Mouse (Mus musculus) spleen, adult 2 months (tissue): ENCODE measurements around the gene Tmem273. TPM values are rescaled to one million over a fixed set of nuclear protein-coding genes. Genes with fewer than 3 reads are reported as not detected.

Experiments used
- DNase-seq, 2 experiments: peaks; one replicate each; pipeline versions ENCODE4 v3.0.0 to v3.0.0-alpha.2; 2012 to 2021; ENCODE audit warnings: low spot score in 2 of 2, low read depth in 1 of 2
- H3K27ac ChIP-seq: fragments of 200-500 bp; 2 replicates; pipeline ENCODE4 v1.5.1; 2012; ENCODE audit warnings: low read length, inconsistent platforms; ENCODE audit not compliant: insufficient read depth
- H3K27me3 ChIP-seq: fragments of 200-500 bp; 2 replicates; pipeline ENCODE4 v1.6.1; 2012; ENCODE audit warnings: mild to moderate bottlenecking, moderate library complexity, low read length, inconsistent platforms; ENCODE audit not compliant: control insufficient read depth, insufficient read depth
- H3K36me3 ChIP-seq: fragments of 200-500 bp; 2 replicates; pipeline ENCODE4 v1.6.1; 2012; ENCODE audit warnings: mild to moderate bottlenecking, low read length, inconsistent platforms; ENCODE audit not compliant: control insufficient read depth, insufficient read depth
- H3K4me1 ChIP-seq: fragments of 200-500 bp; 2 replicates; pipeline ENCODE4 v1.6.1; 2011; ENCODE audit warnings: inconsistent platforms; ENCODE audit not compliant: control insufficient read depth, insufficient read depth, insufficient read length
- H3K4me3 ChIP-seq: fragments of 200-500 bp; 2 replicates; pipeline ENCODE4 v1.5.1; 2011; ENCODE audit warnings: mild to moderate bottlenecking, inconsistent platforms; ENCODE audit not compliant: insufficient read depth, insufficient read length; ENCODE audit errors: extremely low read depth
- CTCF ChIP-seq: fragments of 200-500 bp; IDR thresholded peaks from 2 replicates; pipeline ENCODE4 v1.5.1; 2011; ENCODE audit warnings: mild to moderate bottlenecking, inconsistent platforms; ENCODE audit not compliant: insufficient read depth, insufficient read length, insufficient replicate concordance; ENCODE audit errors: extremely low read depth
- POLR2A ChIP-seq: fragments of 200-500 bp; IDR thresholded peaks from 2 replicates; pipeline ENCODE4 v1.6.1; 2011; ENCODE audit warnings: low read depth, low read length, inconsistent platforms
- WGBS: fragments of 180-500 bp; shearing (Covaris S2); methylation state at CpG from one replicate; pipeline ENCODE4 v1.1.7; 2018; 5-methylcytosine and 5-hydroxymethylcytosine counted together
- polyA plus RNA-seq: library from polyadenylated mRNA; depleted of rRNA; stranded (reverse); fragments of >200 nt; gene quantifications from 2 replicates; pipeline ENCODE4 v1.2.3, GENCODE M21; 2012

The Tmem273 gene
- polyA plus RNA-seq, 1 experiment = 5.6 TPM

DNA sequence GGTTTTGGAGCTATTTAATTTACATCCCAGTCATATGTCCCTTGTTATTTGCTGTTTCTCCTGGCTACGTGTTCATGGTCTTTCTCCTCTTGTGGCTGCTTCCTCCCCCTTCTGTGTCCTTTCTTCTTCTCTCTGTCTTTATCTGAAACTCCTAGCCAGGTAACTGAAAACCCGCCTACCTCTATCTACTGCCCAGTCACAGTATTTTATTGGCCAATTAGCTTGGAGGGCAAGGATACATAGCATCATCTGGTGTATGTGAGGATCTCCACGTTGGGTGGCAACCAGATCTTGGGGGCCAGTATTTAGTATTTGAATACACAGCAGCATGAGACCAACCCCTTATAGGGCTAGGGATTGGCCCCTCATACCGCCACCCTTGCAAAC is 1.0 kb upstream of the Tmem273 start:
- no peak for TF ChIP-seq CTCF
- no peak for TF ChIP-seq POLR2A
- Histone ChIP-seq H3K4me3 (no peak overlapping the region), H3K27me3 (no peaks in the 10 kb centered on the region), H3K36me3 (no peaks in the 10 kb centered on the region), H3K4me1 (peaks cover 9% of the 10 kb centered on the region; the same call in 1 of the 2 replicates), H3K27ac (no peak overlapping the region)
- DNase-seq = no peak
- 48% methylated on average over 4 of the region's 4 CpGs for WGBS

- peaks cover 9% of the 10 kb centered on the region; the same call in 1 of the 2 replicates for H3K4me1 ChIP-seq
- H3K27me3 ChIP-seq = no peaks in the 10 kb centered on the region
- no peak for DNase-seq
- no peaks in the 10 kb centered on the region for H3K36me3 ChIP-seq
- WGBS = 45% methylated on average over 5 of the region's 5 CpGs
- H3K27ac ChIP-seq = no peak overlapping the region
- TF ChIP-seq CTCF (no peak), POLR2A (no peak)
- no peak overlapping the region for H3K4me3 ChIP-seq
Measured at GRCm38 (mm10) chr14:32787691-32788090, 1.9 kb downstream of the Tmem273 start.

DNA sequence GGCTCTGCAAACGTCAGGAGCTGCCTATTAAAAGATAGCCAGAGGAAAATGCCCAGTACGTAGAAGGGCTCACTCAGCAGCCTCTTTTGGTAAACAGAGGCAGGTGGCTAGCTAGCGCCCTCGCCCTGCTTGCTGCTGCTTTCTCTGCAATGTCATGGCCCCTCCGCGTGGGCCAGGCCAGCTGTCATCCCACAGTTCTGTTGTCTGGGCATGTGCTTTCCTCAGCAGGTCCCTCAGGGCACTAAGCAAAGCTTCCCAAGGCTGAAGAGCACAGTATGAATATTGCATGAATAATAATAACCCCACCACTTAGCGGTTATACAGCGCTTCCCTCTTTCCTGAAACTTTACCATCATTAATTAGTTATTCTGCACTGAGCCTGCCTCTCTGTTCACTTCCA is 10.6 kb downstream of the Tmem273 start:
- no peak overlapping the region for H3K4me3 ChIP-seq
- no peak overlapping the region for H3K27ac ChIP-seq
- H3K36me3 ChIP-seq = no peaks in the 10 kb centered on the region
- TF ChIP-seq CTCF (no peak), POLR2A (no peak)
- WGBS = 80% methylated on average over 8 of the region's 8 CpGs
- peaks cover 5% of the 10 kb centered on the region; the same call in 1 of the 2 replicates for H3K4me1 ChIP-seq
- no peak for DNase-seq
- no peaks in the 10 kb centered on the region for H3K27me3 ChIP-seq

GRCm38 (mm10) chr14:32797803-32798202 is 12.0 kb downstream of the Tmem273 start:
- peaks cover 5% of the 10 kb centered on the region; the same call in 1 of the 2 replicates for H3K4me1 ChIP-seq

DNA sequence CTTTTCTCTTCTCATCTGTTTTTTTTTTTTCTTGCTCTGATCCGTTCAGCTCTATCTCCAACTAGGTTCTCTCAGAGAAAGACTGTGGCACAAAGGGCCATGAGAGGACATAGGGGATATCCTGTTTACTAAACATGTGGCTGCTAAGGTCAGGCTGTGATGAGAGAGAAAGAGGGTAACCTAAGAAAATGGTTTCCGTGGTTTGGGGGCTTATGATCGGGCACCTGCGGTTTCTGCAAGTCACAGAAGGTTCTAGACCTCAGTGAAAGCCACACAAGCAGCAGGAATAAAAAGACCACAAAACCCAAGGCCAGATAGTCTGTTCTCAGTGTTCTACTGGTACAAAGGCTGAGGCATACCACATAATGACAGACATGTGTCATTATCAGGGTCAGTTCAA is 12.6 kb downstream of the Tmem273 start:
- DNase-seq = no peak
- WGBS = 6% methylated on average over 4 of the region's 4 CpGs
- no peak overlapping the region for H3K27ac ChIP-seq

More at GRCm38 (mm10) chr14:32797803-32798202, 12.0 kb downstream of the Tmem273 start:
- whole genome bisulfite sequencing = 84% methylated on average over 2 of the region's 2 CpGs
- H3K4me3 ChIP-seq = no peak overlapping the region
- TF ChIP-seq POLR2A (no peak), CTCF (no peak)
- no peak overlapping the region for H3K27ac ChIP-seq
- H3K27me3 ChIP-seq = no peaks in the 10 kb centered on the region
- no peaks in the 10 kb centered on the region for H3K36me3 ChIP-seq
- DNase-seq = no peak

GRCm38 (mm10) chr14:32800048-32800447 is 14.3 kb downstream of the Tmem273 start:
- TF ChIP-seq POLR2A = no peak
- TF ChIP-seq CTCF = no peak

More for the DNA sequence above, 12.6 kb downstream of the Tmem273 start:
- Histone ChIP-seq H3K4me1 (peaks cover 5% of the 10 kb centered on the region; the same call in 1 of the 2 replicates), H3K36me3 (no peaks in the 10 kb centered on the region), H3K27me3 (no peaks in the 10 kb centered on the region), H3K4me3 (no peak overlapping the region)
- TF ChIP-seq POLR2A (no peak), CTCF (no peak)

GRCm38 (mm10) chr14:32801016-32801661 is 15.4 kb downstream of the Tmem273 start:
- Histone ChIP-seq H3K36me3 (no peaks in the 10 kb centered on the region), H3K27ac (no peak overlapping the region), H3K4me1 (peaks cover 5% of the 10 kb centered on the region; the same call in 1 of the 2 replicates), H3K4me3 (no peak overlapping the region), H3K27me3 (no peaks in the 10 kb centered on the region)
- no peak for DNase-seq
- TF ChIP-seq POLR2A = no peak
- TF ChIP-seq CTCF = no peak
- WGBS = 77% methylated on average over 11 of the region's 11 CpGs

More at GRCm38 (mm10) chr14:32800048-32800447, 14.3 kb downstream of the Tmem273 start:
- H3K4me3 ChIP-seq = no peak overlapping the region
- peaks cover 5% of the 10 kb centered on the region; the same call in 1 of the 2 replicates for H3K4me1 ChIP-seq
- H3K27me3 ChIP-seq = no peaks in the 10 kb centered on the region
- H3K36me3 ChIP-seq = no peaks in the 10 kb centered on the region
- H3K27ac ChIP-seq = no peak overlapping the region
- DNase-seq = no peak
- 88% methylated on average over 7 of the region's 7 CpGs for WGBS
